23 mouse cellular contexts compared by ENCODE assay signal in the genomic region with DNA sequence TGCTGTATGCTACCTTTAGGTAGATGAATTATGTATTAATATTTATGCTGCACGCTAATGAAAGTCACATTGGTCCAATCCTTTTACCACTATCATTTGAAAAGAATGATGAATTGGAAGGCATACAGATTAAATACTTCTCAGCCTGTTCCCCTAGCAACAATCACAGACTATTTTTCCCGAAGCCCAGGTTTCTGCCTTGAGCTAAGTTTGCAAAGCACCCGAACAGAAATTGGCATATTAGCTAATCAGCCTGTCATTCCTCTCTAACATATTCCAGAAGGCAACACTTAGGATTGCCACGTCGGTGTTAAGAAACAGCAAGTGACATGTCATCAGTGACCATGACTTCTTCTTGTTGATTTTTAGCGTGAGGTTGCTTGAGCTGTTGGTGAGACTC.
DNase-seq lines count a peak whose midpoint lies in the region; ATAC-seq and TF ChIP-seq lines count a peak whose summit lies in the region.
"Had no signal": no experiment of that assay in that cellular context is flagged by ENCODE, and none has a peak within 500 bp of the region (broad histone marks: within the 10 kb centered on the region; RNA-seq: fewer than 3 reads in every experiment).

No protein-coding gene starts in this region.

- no peak overlapping the region for H3K27ac ChIP-seq in forebrain, embryonic 16.5 days (ENCODE audit: low read length)
- H3K27ac ChIP-seq in forebrain, embryonic 11.5 days (ENCODE audit: low read depth, low read length): no peak overlapping the region
- peak overlapping the region; percentile 80 for H3K27ac ChIP-seq in layer of hippocampus, adult 2 months
- peak overlapping the region; percentile 45 for H3K27ac ChIP-seq in midbrain, embryonic 11.5 days (ENCODE audit: low read depth, low read length)
- no peak overlapping the region for H3K27ac ChIP-seq in midbrain, postnatal 0 days (ENCODE audit: low read depth, low read length)
- H3K27ac ChIP-seq: forebrain, embryonic 10.5 days; gastrocnemius, adult 2 months; heart, embryonic 10.5 days; limb, embryonic 12.5 days; macrophage had no signal

- H3K9me3 ChIP-seq in forebrain, embryonic 16.5 days (ENCODE audit: control insufficient read depth, low read length): no peaks in the 10 kb centered on the region
- H3K9me3 ChIP-seq in forebrain, embryonic 11.5 days (ENCODE audit: control insufficient read depth, low read length): no peaks in the 10 kb centered on the region
- H3K9me3 ChIP-seq in midbrain, embryonic 11.5 days (ENCODE audit: control insufficient read depth, low read length): no peaks in the 10 kb centered on the region
- H3K9me3 ChIP-seq in midbrain, postnatal 0 days (ENCODE audit: low read length): no peaks in the 10 kb centered on the region
- H3K9me3 ChIP-seq: forebrain, embryonic 10.5 days; heart, embryonic 10.5 days; limb, embryonic 12.5 days had no signal

- no peak overlapping the region for H3K9ac ChIP-seq in forebrain, embryonic 16.5 days (replicated peaks; ENCODE audit: low read depth, low read length)
- H3K9ac ChIP-seq in forebrain, embryonic 11.5 days (ENCODE audit: low read length): no peak overlapping the region
- no peak overlapping the region for H3K9ac ChIP-seq in midbrain, embryonic 11.5 days (ENCODE audit: low read length)
- H3K9ac ChIP-seq in midbrain, postnatal 0 days (replicated peaks; ENCODE audit: low read length, poor library complexity, severe bottlenecking): no peak overlapping the region
- H3K9ac ChIP-seq: limb, embryonic 12.5 days; liver, postnatal 0 days had no signal

- no peak overlapping the region for H3K4me2 ChIP-seq in forebrain, embryonic 16.5 days (ENCODE audit: low read length)
- H3K4me2 ChIP-seq in forebrain, embryonic 11.5 days (ENCODE audit: low read depth, low read length, severe bottlenecking): no peak overlapping the region
- no peak overlapping the region for H3K4me2 ChIP-seq in midbrain, embryonic 11.5 days
- H3K4me2 ChIP-seq in midbrain, postnatal 0 days (ENCODE audit: low read depth, low read length, poor library complexity, severe bottlenecking): no peak overlapping the region
- H3K4me2 ChIP-seq: limb, embryonic 12.5 days; liver, embryonic 11.5 days had no signal

- DNase-seq in forebrain, embryonic 11.5 days (ENCODE audit: low spot score): no peak
- no peak for DNase-seq in layer of hippocampus, adult 2 months (ENCODE audit: low spot score in 2 of 2)
- no peak for DNase-seq in layer of hippocampus, adult 9-11 months
- DNase-seq in midbrain, embryonic 11.5 days (ENCODE audit: low spot score, missing footprints): peak; percentile 89
- DNase-seq in midbrain, postnatal 0 days (ENCODE audit: low spot score): no peak
- DNase-seq in cerebellum, adult 9-11 months: no peak
- DNase-seq in cerebellum, postnatal 25 days: no peak
- DNase-seq: adrenal gland, postnatal 36 days; cerebellum, adult 18-20 months; gastrocnemius, adult 2 months; kidney, adult 18-20 months; liver, postnatal 0 days; thymus, adult 2 months had no signal

- ATAC-seq in forebrain, embryonic 16.5 days: 0 out of 2 replicates have a peak, but pooled peaks have one; percentile 12
- ATAC-seq in forebrain, embryonic 11.5 days (replicated peaks; ENCODE audit: low FRiP score): no peak
- ATAC-seq in midbrain, embryonic 11.5 days (ENCODE audit: low FRiP score): no peak; the same call in none of the 2 replicates
- ATAC-seq in midbrain, postnatal 0 days (ENCODE audit: low FRiP score): peak; percentile 10; the same call in 1 of the 2 replicates
- ATAC-seq: inflammation-experienced regulatory T-cells, adult 6 months; liver, postnatal 0 days; lung, postnatal 0 days; Patski had no signal

- WGBS in forebrain, embryonic 16.5 days: 55% methylated on average over 6 of the region's 6 CpGs
- WGBS in forebrain, embryonic 11.5 days: 87% methylated on average over 6 of the region's 6 CpGs
- 64% methylated on average over 6 of the region's 6 CpGs for WGBS in midbrain, embryonic 11.5 days
- 24% methylated on average over 6 of the region's 6 CpGs for WGBS in midbrain, postnatal 0 days

- no peak overlapping the region for H3K4me3 ChIP-seq in forebrain, embryonic 16.5 days (replicated peaks; ENCODE audit: low read length)
- H3K4me3 ChIP-seq in forebrain, embryonic 11.5 days (ENCODE audit: low read depth, low read length): no peak overlapping the region
- H3K4me3 ChIP-seq in layer of hippocampus, adult 2 months: no peak overlapping the region
- H3K4me3 ChIP-seq in midbrain, embryonic 11.5 days (ENCODE audit: low read depth, low read length): no peak overlapping the region
- no peak overlapping the region for H3K4me3 ChIP-seq in midbrain, postnatal 0 days (ENCODE audit: low read depth, low read length)
- H3K4me3 ChIP-seq: forebrain, embryonic 10.5 days; gastrocnemius, adult 2 months; heart, embryonic 10.5 days; limb, embryonic 12.5 days had no signal

- H3K36me3 ChIP-seq in forebrain, embryonic 16.5 days (ENCODE audit: control insufficient read depth, insufficient read depth): no peaks in the 10 kb centered on the region
- no peaks in the 10 kb centered on the region for H3K36me3 ChIP-seq in forebrain, embryonic 11.5 days (ENCODE audit: control insufficient read depth, insufficient read depth, low read length)
- no peaks in the 10 kb centered on the region for H3K36me3 ChIP-seq in midbrain, embryonic 11.5 days (ENCODE audit: control insufficient read depth, insufficient read depth, low read length)
- H3K36me3 ChIP-seq in midbrain, postnatal 0 days (ENCODE audit: insufficient read depth, low read length): no peaks in the 10 kb centered on the region
- H3K36me3 ChIP-seq: forebrain, embryonic 10.5 days; G1E; heart, embryonic 10.5 days; limb, embryonic 12.5 days had no signal

- H3K4me1 ChIP-seq in forebrain, embryonic 16.5 days (replicated peaks; ENCODE audit: control insufficient read depth, insufficient read depth, low read length): peaks cover 5% of the 10 kb centered on the region
- no peaks in the 10 kb centered on the region for H3K4me1 ChIP-seq in forebrain, embryonic 11.5 days (replicated peaks; ENCODE audit: control insufficient read depth, insufficient read depth, low read length)
- H3K4me1 ChIP-seq in midbrain, embryonic 11.5 days (ENCODE audit: control insufficient read depth, insufficient read depth, low read length): peaks cover 9% of the 10 kb centered on the region
- H3K4me1 ChIP-seq in midbrain, postnatal 0 days (ENCODE audit: insufficient read depth, low read length): peaks cover 6% of the 10 kb centered on the region; the same call in 1 of the 2 replicates
- H3K4me1 ChIP-seq: limb, embryonic 12.5 days had no signal

- no peaks in the 10 kb centered on the region for H3K27me3 ChIP-seq in forebrain, embryonic 16.5 days (replicated peaks; ENCODE audit: control insufficient read depth, insufficient read depth, low read length)
- H3K27me3 ChIP-seq in forebrain, embryonic 11.5 days (ENCODE audit: control insufficient read depth, insufficient read depth, low read length): no peaks in the 10 kb centered on the region
- H3K27me3 ChIP-seq in midbrain, embryonic 11.5 days (ENCODE audit: control insufficient read depth, insufficient read depth, low read length): no peaks in the 10 kb centered on the region
- H3K27me3 ChIP-seq in midbrain, postnatal 0 days (ENCODE audit: insufficient read depth, low read length): no peaks in the 10 kb centered on the region
- H3K27me3 ChIP-seq: limb, embryonic 12.5 days had no signal

- no peak for TF ChIP-seq CTCF in layer of hippocampus, adult 2 months (conservative IDR thresholded peaks at IDR 0.05)
- no peak for TF ChIP-seq CTCF in midbrain, postnatal 0 days (IDR thresholded peaks at IDR 0.05)

Comparison
In these comparisons a context has a peak if more than half of its experiments do, and no peak if none do; other contexts are left out.
1. ATAC-seq: peak in forebrain, embryonic 16.5 days (single experiment) and midbrain, postnatal 0 days (single experiment); none in forebrain, embryonic 11.5 days (single experiment) and midbrain, embryonic 11.5 days (single experiment).
2. H3K27ac ChIP-seq: peak in layer of hippocampus, adult 2 months (single experiment) and midbrain, embryonic 11.5 days (single experiment); none in forebrain, embryonic 16.5 days (single experiment), forebrain, embryonic 11.5 days (single experiment) and midbrain, postnatal 0 days (single experiment).